Mouse (Mus musculus) stomach, postnatal 0 days (tissue): Measurements from ENCODE around the gene Myrf.

Source experiments
- CTCF ChIP-seq: IDR thresholded peaks from 2 replicates; pipeline ENCODE4 v1.5.1; 2016; ENCODE audit warnings: antibody characterized with exemption, low read depth, mild to moderate bottlenecking, moderate library complexity
- EP300 ChIP-seq: optimal IDR thresholded peaks from 2 replicates; pipeline ENCODE3; 2016; ENCODE audit warnings: antibody characterized with exemption

- TF ChIP-seq CTCF = peak; percentile 65
- no peak for TF ChIP-seq EP300
Observed at GRCm38 (mm10) chr19:10204616-10205001, 35.9 kb downstream of the Myrf start.
